Mouse (Mus musculus): ENCODE data around the gene Hnrnpl.
A peak's percentile ranks its signal among the peaks of the same experiment; 100 is the strongest.

The Hnrnpl gene

GRCm38 (mm10) chr7:28811640-28812275 is 3.4 kb downstream of the Hnrnpl start:
- no peak for DNase-seq (ENCODE audit: low read depth in 2 of 2, low spot score in 2 of 2)

GRCm38 (mm10) chr7:28812436-28812835 is 4.1 kb downstream of the Hnrnpl start:
- no peak for DNase-seq (ENCODE audit: low read depth in 2 of 2, low spot score in 2 of 2)

- no peak for DNase-seq (ENCODE audit: low read depth in 2 of 2, low spot score in 2 of 2)
Measured at GRCm38 (mm10) chr7:28812949-28813348, 4.6 kb downstream of the Hnrnpl start.

DNA sequence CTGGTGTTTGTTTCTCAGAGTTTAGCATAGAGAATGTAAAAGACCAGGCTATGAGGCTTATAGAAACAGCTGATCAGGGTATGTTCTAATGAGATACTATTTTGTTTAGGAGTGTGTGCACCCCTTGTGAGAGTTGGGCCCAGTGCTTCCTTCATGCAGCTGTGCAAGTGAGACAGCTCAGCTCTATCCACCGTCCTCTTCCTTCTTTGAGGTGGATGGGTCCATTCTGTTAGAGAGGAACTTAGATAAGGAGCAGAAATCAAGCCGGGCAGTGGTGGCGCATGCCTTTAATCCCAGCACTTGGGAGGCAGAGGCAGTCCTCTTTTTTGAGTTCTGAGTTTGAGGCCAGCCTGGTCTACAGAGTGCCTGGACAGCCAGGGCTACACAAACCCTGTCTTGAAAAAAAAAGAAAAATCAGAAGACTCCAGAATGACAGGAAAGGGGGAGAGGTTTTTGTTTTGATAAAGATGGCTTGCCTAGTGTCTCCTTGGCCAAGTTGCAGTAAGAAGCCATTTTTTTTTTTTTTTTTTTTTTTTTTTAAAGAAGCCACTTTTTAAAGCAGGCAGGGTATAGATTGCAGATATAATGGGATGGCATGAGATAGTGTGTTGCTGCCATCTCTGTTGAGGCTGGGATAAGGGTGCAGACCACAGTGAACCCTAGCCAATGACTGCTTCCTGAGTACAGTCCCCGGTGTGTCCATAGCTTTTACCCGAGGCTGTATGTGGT is 6.1 kb downstream of the Hnrnpl start:
- DNase-seq (ENCODE audit: low read depth in 2 of 2, low spot score in 2 of 2) = no peak

DNA sequence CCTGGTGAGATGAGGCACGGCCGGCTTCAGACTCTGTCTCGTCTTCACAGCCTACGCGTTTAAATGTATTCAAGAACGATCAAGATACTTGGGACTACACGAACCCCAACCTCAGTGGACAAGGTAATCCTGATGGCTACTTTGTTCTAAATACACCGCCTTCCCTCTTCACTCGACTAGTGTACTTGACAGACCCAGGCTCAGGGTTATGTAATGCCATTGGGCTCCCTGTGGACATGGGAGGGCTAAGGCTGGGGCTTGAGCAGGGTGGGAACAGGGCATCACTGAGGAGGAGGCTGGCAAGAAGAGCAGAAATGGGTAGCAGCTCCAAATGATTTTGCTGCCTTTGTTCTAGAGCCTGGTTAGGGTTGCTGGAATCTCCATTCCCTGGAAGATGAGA is 6.9 kb downstream of the Hnrnpl start:
- no peak for DNase-seq (ENCODE audit: low read depth in 2 of 2, low spot score in 2 of 2)

DNA sequence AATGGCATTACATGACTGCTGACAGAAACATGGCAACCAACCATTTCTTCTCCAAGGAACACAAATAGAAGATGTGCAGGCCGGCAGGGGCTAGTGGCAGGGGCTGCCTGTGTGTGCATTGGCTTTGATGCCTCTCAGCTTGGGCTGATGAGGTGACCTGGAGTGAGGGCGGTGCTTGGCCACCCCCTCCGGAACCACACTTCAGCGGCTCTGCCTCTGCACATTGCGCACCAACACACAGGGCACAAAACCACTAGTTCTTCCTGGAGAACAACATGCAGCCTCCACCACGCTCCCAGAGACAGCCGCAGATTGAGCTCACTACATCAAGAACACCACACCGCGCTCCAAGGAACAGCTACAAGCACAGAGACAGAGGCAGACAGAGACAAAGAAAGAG is 7.9 kb downstream of the Hnrnpl start:
- no peak for DNase-seq (ENCODE audit: low read depth in 2 of 2, low spot score in 2 of 2)

- no peak for DNase-seq (ENCODE audit: low read depth in 2 of 2, low spot score in 2 of 2)
Measured at GRCm38 (mm10) chr7:28816920-28817319, 8.6 kb downstream of the Hnrnpl start.

DNA sequence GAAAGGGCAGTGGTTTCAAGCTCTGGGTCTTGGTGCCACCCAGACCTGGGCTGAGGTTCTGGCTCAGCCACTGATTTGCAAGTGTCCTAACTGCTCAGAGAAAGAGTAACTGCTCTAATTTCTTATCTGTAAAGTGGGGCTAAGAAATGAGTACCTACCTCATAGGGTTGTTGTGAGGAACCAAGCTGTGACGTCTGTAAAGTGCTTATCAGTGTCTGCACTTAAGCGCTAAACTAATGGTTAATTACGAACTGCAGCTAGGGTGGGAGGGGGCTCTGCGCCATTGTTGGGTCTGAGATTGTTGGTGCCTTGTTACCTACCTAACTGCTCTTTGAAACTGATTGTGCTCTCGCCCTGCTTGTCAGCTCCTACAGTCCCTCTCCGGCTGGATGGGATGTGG is 9.2 kb downstream of the Hnrnpl start:
- no peak for DNase-seq (ENCODE audit: low read depth in 2 of 2, low spot score in 2 of 2)

- no peak for DNase-seq (ENCODE audit: low read depth in 2 of 2, low spot score in 2 of 2)
Measured at GRCm38 (mm10) chr7:28817957-28818356, 9.6 kb downstream of the Hnrnpl start.

GRCm38 (mm10) chr7:28818436-28818835 is 10.1 kb downstream of the Hnrnpl start:
- DNase-seq (ENCODE audit: low read depth in 2 of 2, low spot score in 2 of 2) = no peak

DNA sequence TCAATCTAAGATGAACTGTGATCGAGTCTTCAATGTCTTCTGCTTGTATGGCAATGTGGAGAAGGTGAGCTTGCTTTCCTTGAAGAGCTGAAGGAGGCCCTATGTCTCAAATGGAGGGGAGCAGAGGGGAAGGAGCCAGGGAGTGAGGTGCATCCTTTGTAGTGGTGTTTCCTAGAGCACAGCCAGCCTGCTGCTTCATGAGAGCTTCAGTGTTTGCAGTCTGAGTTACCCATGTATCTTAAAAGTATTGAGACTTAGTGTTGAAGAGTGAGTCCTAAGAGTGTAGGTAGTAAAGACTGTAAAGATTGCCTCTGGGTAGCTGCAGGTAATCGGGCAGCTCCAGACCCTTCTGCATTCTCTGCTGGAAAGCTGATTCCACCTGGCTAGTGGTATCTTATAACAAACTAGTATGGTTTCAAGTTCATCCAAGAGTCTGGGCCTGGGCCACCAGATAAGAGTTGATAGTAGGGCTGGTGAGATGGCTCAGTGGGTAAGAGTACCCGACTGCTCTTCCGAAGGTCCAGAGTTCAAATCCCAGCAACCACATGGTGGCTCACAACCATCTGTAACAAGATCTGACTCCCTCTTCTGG is 10.6 kb downstream of the Hnrnpl start:
- no peak for DNase-seq (ENCODE audit: low read depth in 2 of 2, low spot score in 2 of 2)

DNA sequence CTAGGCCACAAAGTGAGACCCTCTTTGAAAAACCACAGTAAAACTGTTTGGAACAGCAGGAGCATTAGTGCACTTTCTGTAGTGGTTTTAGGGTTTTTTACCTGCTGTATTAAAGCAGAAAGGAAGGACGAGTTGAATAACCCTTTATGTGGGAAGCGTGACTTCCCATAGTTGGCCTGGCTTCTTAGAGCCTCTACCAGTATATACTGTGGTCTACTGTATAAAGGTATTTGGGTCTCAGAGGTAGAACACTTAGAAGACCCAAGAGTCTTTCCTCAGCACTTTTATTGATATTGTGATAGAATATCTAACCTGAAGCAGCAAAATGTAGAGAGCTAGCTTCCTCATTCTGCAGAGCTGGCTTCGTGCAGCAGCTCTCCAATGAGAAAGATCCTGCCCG is 11.2 kb downstream of the Hnrnpl start:
- DNase-seq (ENCODE audit: low read depth in 2 of 2, low spot score in 2 of 2) = no peak

DNA sequence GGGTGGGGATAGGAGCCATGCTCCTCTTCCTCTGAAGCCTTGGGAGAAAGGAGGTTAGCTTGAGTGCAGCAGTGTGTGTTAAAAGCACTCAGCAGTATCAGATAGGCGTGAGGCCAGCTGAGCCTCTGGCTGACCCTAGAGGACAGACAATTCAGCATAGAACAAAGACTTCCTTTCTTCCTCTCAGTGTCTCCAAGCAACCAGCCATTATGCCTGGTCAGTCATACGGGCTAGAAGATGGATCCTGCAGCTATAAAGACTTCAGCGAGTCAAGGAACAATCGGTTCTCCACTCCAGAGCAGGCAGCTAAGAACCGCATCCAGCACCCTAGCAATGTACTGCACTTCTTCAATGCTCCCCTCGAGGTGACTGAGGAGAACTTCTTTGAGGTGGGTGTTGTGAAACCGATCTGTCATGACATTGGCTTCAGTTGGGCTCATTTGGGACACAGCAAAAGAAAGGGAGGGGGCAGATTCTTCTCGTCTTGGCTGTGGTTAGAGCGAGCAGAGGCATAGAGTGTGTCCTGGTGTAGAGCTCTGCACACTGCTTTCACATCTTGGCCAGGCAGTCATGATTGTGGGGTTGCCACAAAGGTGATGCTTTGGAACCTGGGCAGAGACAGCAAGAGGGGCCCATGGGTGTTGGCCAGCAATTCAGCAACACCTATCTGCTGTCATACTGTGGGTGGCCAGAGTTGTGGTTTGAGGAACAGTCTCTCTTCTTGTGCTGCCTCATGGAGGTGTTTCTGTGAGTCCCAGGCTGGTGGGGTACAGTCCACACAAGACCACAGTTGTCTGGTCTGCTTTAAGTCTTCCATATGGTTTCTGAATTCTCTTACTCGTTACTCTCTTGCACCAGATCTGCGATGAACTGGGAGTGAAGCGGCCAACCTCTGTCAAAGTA is 12.3 kb downstream of the Hnrnpl start:
- DNase-seq (ENCODE audit: low read depth in 2 of 2, low spot score in 2 of 2) = no peak

- peak in 1 of 2 experiments; percentile 51 for DNase-seq (ENCODE audit: low read depth in 2 of 2, low spot score in 2 of 2)
Measured at GRCm38 (mm10) chr7:28821261-28821831, 13.0 kb downstream of the Hnrnpl start.

DNA sequence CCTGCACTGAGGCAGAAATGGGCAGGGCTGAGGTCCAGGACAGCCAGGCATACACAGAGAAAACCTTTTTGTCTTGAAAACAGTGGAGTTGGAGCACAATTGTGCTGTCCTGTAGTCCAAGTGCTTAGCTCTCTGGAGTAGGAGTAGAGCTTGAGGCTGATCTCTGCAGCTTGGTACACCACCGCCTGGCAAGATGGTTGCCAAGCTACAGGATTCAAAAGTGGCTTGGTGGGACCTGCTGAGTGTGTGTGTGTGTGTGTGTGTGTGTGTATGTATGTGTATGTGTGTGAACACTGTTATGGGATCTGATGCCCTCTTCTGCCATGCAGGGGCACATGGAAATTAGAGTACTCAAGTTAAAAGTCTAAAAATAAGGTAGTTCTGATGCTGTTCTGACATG is 14.2 kb downstream of the Hnrnpl start:
- no peak for DNase-seq (ENCODE audit: low read depth in 2 of 2, low spot score in 2 of 2)

DNA sequence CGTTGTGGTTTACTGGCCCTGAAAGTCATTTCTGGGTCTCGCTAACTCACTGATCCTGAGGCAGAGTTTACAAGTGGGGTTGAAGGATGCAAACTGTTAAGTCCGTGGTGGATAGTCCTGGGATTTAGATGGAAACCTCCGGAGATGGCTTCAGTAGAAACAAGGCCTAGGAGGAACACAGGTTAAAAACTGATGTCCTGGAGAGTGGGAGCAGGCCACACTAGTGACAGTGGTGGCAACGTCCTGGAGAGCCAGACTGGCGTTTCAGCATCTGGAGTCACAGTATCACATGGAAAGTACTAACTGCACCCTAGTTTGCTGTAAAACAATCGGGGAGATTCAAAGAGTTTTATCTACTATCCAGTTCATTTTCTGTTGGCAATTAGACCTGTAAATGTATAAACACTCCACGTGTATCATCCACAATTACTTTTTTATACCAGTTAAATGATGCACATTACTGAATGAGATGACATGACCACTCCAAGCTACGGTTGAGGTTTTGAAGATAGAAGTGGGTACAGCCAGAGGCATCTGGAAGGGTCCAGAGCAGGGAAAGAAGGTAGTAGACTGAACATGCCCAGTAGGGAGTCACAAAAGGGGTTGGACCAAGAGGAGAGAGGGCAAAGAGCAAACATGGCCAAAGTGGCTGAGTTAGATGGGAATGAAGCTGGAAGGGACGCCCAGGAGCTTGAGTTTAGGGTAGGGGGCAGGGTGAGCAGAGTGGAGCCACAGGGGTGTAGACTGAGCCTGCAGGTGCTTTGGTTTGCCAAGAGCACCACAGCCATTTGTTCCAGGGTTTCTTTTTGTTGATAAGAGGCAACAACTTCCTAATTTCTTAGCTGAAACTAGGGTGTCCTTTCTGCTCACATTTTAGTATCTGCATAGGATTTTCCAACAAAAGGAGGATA is 14.9 kb downstream of the Hnrnpl start:
- DNase-seq (ENCODE audit: low read depth in 2 of 2, low spot score in 2 of 2) = no peak

DNA sequence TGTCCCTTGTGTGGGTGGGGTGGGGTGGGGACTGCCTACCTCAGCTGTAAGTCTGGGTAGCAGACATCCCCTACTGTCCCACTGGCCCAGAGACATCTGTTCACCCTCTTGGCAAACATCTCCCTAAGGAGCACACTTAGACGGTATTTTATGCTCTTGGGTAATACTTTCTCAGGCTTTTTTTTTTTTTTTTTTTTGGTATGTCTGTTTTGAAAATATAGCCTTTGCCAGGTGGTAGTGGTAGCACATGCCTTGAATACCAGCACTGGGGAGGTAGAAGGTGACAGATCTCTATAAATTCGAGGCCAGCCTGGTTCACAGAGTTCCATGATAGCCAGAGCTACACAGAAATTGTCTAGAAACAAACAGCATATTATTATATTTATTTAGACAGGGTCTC is 15.6 kb downstream of the Hnrnpl start:
- no peak for DNase-seq (ENCODE audit: low read depth in 2 of 2, low spot score in 2 of 2)

DNA sequence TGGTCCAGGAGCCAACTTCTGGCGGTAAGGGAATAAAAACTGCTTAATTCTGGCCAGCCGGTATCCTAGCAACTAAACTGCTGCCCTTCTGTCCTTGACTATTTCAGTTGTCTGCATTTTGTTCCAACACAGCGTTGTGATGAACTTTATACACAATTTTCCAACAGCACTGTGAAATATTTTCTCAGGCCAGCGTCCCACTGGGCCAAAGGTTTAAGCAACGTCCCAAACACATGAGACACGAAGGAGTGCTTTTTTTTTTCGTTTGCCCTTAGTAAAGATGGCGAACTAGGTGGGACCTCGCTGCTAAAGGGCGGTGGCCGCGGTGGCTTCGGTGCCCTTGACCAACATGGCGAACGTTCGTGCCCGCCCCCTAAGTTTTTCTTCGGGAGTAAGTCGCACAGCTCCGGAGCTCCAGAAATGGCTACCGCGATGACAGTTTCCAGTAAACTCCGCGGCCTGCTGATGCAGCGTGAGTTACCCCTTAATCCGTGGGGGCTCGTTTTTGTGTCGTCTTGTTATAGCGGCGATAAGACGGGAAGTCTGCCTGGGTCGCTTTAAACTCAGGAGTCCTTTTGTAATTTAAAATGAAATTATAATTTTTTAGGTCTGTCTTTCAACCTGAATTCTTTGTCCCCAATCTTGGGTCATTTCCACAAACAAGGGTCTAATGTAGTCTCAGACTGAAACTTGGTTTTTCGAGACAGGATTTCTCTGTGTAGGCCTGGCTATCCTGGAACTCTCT is 16.8 kb downstream of the Hnrnpl start, which contains the start of gene Ech1:
TSS of gene Ech1 (plus strand) at position 277 of the 745 bp plus-strand sequence.
- peak; percentile 75 to 86 for DNase-seq (ENCODE audit: low read depth in 2 of 2, low spot score in 2 of 2)

DNA sequence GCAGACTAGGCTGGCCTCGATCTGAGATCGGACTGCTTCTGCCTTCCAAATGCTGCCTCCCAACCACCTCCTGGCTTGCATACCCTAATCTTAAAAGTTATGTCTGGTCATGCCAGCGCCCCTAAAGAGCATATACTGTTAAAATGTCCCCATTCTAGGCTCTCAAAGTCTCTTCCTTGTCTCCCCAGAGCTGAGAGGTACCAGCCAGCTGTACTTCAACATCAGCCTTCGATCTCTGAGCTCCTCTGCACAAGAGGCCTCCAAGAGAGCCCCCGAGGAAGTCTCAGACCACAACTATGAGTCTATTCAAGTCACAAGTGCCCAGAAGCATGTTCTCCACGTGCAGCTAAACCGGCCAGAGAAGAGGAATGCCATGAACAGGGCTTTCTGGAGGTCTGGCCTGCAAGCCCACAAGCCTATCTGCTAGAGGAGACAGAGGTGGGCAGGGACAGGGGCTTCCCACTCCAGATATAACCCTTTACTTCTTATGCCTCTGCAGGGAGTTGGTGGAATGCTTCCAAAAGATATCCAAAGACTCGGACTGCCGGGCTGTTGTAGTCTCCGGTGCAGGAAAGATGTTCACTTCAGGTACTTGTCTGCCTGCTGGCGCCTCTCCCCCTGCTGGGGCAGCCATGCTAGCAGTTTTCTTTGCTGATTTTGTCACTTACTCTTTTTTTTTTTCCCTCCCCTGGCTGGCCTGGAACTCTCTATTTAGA is 17.5 kb downstream of the Hnrnpl start:
- DNase-seq (ENCODE audit: low read depth in 2 of 2, low spot score in 2 of 2) = peak in 1 of 2 experiments; percentile 39

All from CD8-positive naive resting alpha-beta T cell, adult 2 months (primary cell).